Mouse (Mus musculus): Measurements from ENCODE around the gene Bach1.

The Bach1 gene

GRCm38 (mm10) chr16:87698692-87699305 is at the start of gene Bach1:
Gene Bach1, plus strand, starts transcription at chr16:87698945.
- DNase-seq: peak; percentile 93 to 95

GRCm38 (mm10) chr16:87652344-87652743 is 46.4 kb upstream of the Bach1 start:
- DNase-seq: no peak

DNA sequence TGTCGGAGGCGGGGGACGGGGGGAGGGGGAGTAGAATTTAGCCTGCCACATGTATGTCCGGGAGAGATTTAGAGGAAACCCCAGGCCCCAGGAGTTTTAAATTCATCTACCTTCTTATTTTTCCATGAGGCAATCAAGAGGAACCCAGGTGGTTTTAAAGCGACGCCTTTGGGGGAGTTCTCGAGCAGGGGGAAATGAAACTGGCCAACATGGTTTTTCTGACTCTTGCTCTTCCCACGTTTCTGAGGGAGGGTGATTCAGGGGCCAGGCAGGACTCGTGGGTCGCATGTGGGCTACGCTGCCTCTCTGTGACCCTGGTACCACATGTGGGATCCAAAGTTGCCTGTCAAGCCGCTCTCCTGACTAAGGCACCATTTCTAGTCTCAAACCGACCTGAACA is 45.8 kb upstream of the Bach1 start:
- DNase-seq: no peak

- DNase-seq: no peak
These were observed 44.6 kb upstream of the Bach1 start for GRCm38 (mm10) chr16:87654016-87654575.

GRCm38 (mm10) chr16:87655005-87655404 is 43.7 kb upstream of the Bach1 start:
- no peak for DNase-seq

GRCm38 (mm10) chr16:87655579-87655978 is 43.2 kb upstream of the Bach1 start:
- no peak for DNase-seq

DNA sequence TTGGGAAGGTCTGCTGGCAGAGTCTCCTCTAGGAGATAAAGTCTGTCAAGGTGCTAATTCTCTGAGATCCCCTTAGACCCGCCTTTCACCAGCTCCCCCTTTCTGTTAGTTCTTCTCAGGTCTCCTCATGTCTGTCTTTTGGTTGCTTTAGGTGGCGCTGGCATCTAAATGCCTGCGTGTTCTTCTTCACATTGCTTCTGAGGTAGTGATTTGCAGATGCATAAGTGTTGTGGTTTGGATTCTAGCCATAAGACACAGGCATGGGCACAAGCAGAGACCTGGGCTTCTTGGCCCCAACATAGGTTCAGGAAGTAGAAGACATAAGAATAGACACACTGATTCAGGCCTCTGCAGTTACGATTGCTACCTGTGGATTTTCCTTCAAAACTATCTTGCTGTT is 42.0 kb upstream of the Bach1 start:
- no peak for DNase-seq

DNA sequence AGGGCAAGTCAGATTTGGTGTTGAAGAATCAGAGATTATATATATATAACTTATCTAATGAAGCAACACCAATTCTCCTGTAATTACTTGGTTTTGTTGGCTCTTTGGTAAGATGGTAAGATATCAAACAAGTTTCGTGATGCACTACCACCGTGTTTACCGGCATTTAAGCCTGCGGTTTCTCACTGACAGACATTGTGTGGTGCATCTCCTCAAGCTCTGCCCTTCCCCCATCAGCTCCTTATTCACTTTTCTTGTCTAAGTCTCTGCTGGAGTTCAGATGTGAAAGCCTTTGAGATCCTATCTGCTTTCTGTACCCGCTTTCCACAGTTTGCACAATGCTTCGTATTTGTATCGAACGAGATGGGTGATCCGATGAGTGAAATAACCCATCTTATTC is 41.5 kb upstream of the Bach1 start:
- no peak for DNase-seq

GRCm38 (mm10) chr16:87661024-87661471 is 37.7 kb upstream of the Bach1 start:
- peak; percentile 69 to 77 for DNase-seq

DNA sequence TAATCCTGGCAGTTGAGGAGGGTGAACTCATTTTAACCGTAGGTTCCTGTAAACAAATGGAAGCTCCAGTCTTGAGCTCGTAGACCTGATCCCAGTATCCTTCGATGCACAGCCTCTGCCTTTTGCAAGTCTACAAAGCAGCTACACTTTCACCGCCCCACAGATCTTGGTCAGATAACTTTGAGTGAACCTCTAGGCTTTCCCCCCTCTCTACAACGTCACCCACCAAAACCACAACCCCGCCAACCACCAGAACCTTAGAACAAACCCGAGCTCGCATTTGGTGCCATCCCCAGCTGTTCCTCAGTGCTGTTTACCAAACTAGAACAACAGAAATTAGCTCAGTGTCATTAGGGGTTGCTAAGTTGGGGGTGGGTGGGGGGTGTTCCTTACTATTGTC is 37.1 kb upstream of the Bach1 start:
- DNase-seq: no peak

- DNase-seq: no peak
These were observed 36.2 kb upstream of the Bach1 start for GRCm38 (mm10) chr16:87662528-87662927.

GRCm38 (mm10) chr16:87663890-87664289 is 34.9 kb upstream of the Bach1 start:
- peak; percentile 60 to 62 for DNase-seq

- DNase-seq: no peak
These were observed 33.5 kb upstream of the Bach1 start for GRCm38 (mm10) chr16:87665246-87665645.

DNA sequence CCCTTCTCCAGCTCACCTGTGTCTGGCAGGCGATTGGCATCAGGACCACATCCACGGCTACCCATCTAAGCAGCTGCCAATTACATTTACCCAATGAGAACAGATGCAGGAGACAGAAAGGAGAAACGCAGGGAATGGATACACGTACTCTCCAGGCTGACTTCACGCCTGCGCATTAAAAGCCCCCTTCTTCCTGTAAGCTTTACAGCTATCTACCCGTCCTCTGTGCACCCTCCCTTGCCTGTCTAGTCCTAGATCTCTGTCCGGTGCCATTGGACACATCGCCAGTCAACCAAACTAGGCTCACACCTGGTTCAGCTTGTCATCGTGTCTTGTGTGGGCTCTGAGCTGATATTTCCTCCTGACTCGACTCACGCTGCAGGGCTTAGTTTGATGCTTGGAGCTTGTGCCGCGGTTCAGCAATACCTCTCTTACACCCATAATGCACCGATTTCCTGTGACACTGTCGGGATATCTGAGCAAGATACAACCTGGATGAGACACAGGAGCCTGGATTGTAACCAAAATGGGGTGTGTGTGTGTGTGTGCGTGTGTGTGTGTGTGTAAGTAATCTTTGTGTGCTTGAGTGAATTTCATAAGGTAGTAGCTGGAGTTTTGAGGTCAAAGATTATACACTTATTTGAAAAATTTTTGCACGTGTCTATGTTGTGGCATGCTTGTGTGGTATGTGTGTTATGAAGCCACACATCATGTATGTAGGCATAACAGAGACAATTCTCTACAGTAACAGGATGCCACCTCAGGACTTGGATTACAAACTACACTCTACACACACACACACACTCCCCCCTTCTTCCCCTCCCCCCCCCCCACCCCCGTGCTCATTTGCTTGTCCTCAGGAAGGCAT is 32.8 kb upstream of the Bach1 start:
- DNase-seq: no peak

- DNase-seq: no peak
These were observed 32.1 kb upstream of the Bach1 start for GRCm38 (mm10) chr16:87666620-87667004.

DNA sequence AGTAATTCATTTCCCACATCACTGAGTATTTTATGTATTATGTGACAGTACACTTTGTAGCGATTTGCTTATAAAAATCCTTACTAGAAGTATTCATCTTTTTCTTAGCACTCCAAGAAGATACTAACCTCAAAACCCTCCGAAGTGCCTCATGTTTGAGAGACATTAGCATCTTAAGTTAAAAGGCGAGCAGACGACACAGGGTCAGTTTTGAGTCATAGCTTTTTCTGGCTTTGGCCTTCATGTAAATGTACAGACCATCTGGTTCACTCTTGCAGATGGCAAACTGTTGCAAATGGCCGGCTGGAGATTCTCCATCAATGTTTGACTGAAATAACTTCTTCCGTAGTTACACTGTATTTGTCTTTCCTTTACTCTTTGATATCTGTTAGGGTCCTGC is 30.7 kb upstream of the Bach1 start:
- no peak for DNase-seq

- DNase-seq: no peak
These were observed 28.5 kb upstream of the Bach1 start for GRCm38 (mm10) chr16:87670091-87670820.

DNA sequence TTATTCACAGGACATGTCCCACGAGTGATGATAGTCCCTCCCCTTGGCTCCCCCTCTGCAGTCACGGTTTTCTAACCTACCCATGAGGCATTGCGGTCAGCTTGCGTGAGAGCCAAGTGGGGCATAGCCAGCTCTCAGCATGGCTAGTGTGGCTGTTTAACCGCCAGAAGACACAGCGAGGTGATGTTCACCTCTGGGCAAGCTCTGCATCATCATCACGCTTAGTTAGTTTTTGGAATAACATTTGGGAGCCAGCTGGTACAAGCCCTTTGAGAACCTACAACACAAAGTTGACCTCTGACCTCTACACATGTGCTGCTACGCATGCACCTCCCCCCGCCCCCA is 28.0 kb upstream of the Bach1 start:
- no peak for DNase-seq

GRCm38 (mm10) chr16:87671336-87671735 is 27.4 kb upstream of the Bach1 start:
- DNase-seq: no peak

DNA sequence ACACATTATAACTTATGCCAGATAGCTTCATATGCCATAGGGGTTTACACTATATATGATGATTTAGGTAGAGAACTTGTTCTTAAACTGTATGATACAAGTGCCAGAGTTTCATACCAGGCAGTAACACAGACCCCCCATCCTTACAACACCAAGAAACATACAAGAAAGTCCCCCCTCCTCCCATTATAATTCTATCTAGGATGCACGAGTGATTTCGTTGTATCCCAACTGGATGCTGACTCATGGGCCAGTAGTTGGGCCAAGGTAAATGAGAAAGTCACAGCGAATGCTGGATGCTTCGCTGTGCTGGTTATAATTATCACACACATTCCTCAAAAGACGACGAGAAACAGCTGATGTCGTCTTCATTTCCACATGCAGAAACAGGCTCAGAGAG is 25.6 kb upstream of the Bach1 start:
- DNase-seq: no peak

- no peak for DNase-seq
These were observed 22.6 kb upstream of the Bach1 start for GRCm38 (mm10) chr16:87676182-87676581.

DNA sequence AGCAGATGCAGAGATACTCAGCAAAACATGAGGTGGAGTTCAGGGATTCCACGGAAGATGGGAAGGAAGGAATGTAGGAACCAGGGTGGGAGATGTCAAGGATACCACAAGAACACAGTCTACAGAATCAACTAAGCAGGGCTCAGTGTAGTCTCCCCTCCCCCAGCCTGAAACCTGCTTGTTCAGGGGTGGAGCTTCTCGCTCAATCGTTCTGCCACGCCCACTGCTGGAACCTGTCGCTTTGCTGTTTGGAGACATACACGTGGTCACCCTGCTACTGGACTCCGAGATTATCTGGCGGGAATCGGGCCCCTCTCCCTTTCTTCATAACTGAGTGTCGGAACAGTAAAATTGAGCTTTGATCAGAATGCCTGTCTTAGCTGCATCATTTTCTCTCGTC is 20.1 kb upstream of the Bach1 start:
- DNase-seq: no peak

- no peak for DNase-seq
These were observed 17.7 kb upstream of the Bach1 start for GRCm38 (mm10) chr16:87680912-87681634.

All from lung, adult 18-20 months (tissue).